Mouse (Mus musculus) CD4-positive naive resting alpha-beta T cell, adult 57 days (primary cell): ENCODE data around the gene Mcm10. TPM values are rescaled to one million over a fixed set of nuclear protein-coding genes. Genes with fewer than 3 reads are reported as not detected.

Experiments
- total RNA-seq: library from RNA; stranded (reverse); gene quantifications from one replicate; pipeline ENCODE4 v1.2.4, GENCODE M21; 2023

Gene Mcm10
- 0.56 TPM for total RNA-seq

GRCm38 (mm10) chr2:5012491-5013324 is at the start of gene Mcm10:
Gene Mcm10, minus strand, starts transcription at chr2:5012791.

DNA sequence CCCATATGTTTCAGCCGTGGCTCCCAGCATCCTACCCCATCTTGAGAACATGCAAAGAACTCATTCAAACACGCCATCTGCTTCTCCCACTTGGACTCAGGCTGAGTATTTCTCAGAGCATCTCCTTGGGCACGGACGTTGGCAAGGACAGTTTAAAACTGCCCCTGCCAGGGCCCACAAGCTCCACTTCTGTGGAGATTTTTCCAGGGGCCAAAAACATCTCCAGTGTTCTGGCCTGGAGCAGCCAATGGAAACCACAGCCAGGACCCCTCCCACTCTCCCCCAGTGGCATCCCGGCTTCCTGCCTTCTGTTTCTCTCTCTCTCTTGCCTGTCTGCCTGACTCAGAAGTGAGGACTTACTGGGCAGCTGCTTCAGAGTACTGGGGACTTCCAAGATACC is 36.8 kb downstream of the Mcm10 start, which contains the start of gene Ucma:
Ucma (plus strand) TSS at position 316 of the 400 bp plus-strand sequence.

Other genes starting within 250 kb of the Mcm10 start
- 27.6 TPM for gene Sephs1, start 131.2 kb downstream of the Mcm10 start, total RNA-seq
- 30.9 TPM for gene Phyh, start 93.8 kb downstream of the Mcm10 start, total RNA-seq
- not detected for gene Ucma, start 36.7 kb downstream of the Mcm10 start, total RNA-seq
- 0.59 TPM for gene Optn, start 51.3 kb upstream of the Mcm10 start, total RNA-seq
- gene Ccdc3, start 125.0 kb upstream of the Mcm10 start, total RNA-seq: not detected